Mouse (Mus musculus) heart, adult 2 months (tissue): ENCODE measurements around the gene Dydc2. TPM values are rescaled to one million over a fixed set of nuclear protein-coding genes. Genes with fewer than 3 reads are reported as not detected.

ENCODE experiments used
- DNase-seq, 2 experiments: peaks; one replicate each; pipeline ENCODE4 v3.0.0; 2021
- H3K27ac ChIP-seq: fragments of 200-600 bp; 2 replicates; pipeline ENCODE4 v1.8.1; 2022
- H3K27me3 ChIP-seq: fragments of 200-500 bp; 2 replicates; pipeline ENCODE4 v1.6.1; 2012; ENCODE audit warnings: mild to moderate bottlenecking, low read length, inconsistent platforms, mixed read lengths; ENCODE audit not compliant: control insufficient read depth, insufficient read depth
- H3K36me3 ChIP-seq: fragments of 200-500 bp; 2 replicates; pipeline ENCODE4 v1.6.1; 2012; ENCODE audit warnings: low read length, inconsistent platforms; ENCODE audit not compliant: control insufficient read depth, insufficient read depth
- H3K4me1 ChIP-seq: fragments of 200-500 bp; 2 replicates; pipeline ENCODE4 v1.6.1; 2011; ENCODE audit warnings: low read length; ENCODE audit not compliant: control insufficient read depth, insufficient read depth
- H3K4me3 ChIP-seq: fragments of 200-600 bp; 2 replicates; pipeline ENCODE4 v1.8.1; 2022
- H3K79me2 ChIP-seq: fragments of 200-500 bp; replicated peaks from 2 replicates; pipeline ENCODE4 v1.6.1; 2012; ENCODE audit warnings: mild to moderate bottlenecking, inconsistent platforms, low read length, moderate library complexity, mixed read lengths; ENCODE audit not compliant: control insufficient read depth, insufficient read depth
- H3K9ac ChIP-seq: fragments of 200-500 bp; 2 replicates; pipeline ENCODE4 v1.6.1; 2012; ENCODE audit warnings: low read depth, mild to moderate bottlenecking, control low read depth, inconsistent platforms, low read length, mixed read lengths
- CTCF ChIP-seq: fragments of 200-600 bp; IDR thresholded peaks from 2 replicates; pipeline ENCODE4 v1.8.1; 2022; ENCODE audit warnings: antibody characterized with exemption, mild to moderate bottlenecking, moderate library complexity
- EP300 ChIP-seq: fragments of 200-500 bp; IDR thresholded peaks from 2 replicates; pipeline ENCODE4 v1.6.1; 2011; ENCODE audit warnings: low read depth, low read length, control low read depth; ENCODE audit not compliant: insufficient read depth
- POLR2A ChIP-seq: fragments of 200-500 bp; IDR thresholded peaks from 2 replicates; pipeline ENCODE4 v1.6.1; 2011; ENCODE audit warnings: mild to moderate bottlenecking, low read depth, low read length, control low read depth; ENCODE audit not compliant: insufficient read depth
- WGBS: fragments of 180-500 bp; shearing (Covaris S2); methylation state at CpG from one replicate; pipeline ENCODE4 v1.1.7; 2018; 5-methylcytosine and 5-hydroxymethylcytosine counted together
- intact Hi-C: fragments of 180-260 bp; cut with DNase I; formaldehyde crosslinking; loops from one replicate; pipeline ENCODE4 v1.15.1; 2025
- polyA plus RNA-seq: library from polyadenylated mRNA; depleted of rRNA; stranded (reverse); fragments of >200 nt; gene quantifications from 2 replicates; pipeline ENCODE4 v1.2.3, GENCODE M21; 2012
- total RNA-seq, 2 experiments: library from RNA; stranded (reverse); gene quantifications; 2 replicates each; pipeline ENCODE4 v1.2.3; 2021

The Dydc2 gene
- total and polyA plus RNA-seq, 3 experiments: not detected

GRCm38 (mm10) chr14:41030989-41031513 is 38.0 kb downstream of the Dydc2 start:
- intact Hi-C loops: no loop called here
- Histone ChIP-seq H3K9ac (no peak overlapping the region), H3K27ac (no peak overlapping the region)

DNA sequence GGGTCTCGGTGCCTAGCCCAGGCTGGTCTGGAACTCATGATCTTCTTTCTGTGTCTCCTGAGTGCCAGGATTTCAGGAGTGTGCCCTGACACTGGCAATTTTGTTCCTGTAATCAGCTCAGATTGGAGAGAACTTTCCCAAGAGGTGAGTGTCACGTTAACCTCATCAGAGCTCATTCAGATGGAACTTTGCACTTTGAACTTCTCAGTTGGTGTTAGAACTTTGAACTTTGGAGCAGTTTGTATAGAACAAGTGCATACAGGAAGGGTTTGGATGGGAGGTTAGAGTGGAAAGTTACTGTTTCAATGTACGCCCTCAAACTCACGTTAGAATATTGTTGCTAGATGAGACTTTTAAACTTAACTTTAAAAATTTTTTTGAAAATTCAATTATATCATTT is 39.7 kb downstream of the Dydc2 start:
- intact Hi-C loops: no loop called here
- TF ChIP-seq POLR2A: no peak
- TF ChIP-seq EP300: no peak
- TF ChIP-seq CTCF: no peak
- no peaks in the 10 kb centered on the region for H3K27me3 ChIP-seq
- DNase-seq: no peak
- H3K79me2 ChIP-seq: no peaks in the 10 kb centered on the region
- WGBS: 80% methylated on average over 4 of the region's 4 CpGs
- H3K4me3 ChIP-seq: no peak overlapping the region
- no peaks in the 10 kb centered on the region for H3K36me3 ChIP-seq
- no peak overlapping the region for H3K27ac ChIP-seq
- no peaks in the 10 kb centered on the region for H3K4me1 ChIP-seq
- no peak overlapping the region for H3K9ac ChIP-seq

More at GRCm38 (mm10) chr14:41030989-41031513, 38.0 kb downstream of the Dydc2 start:
- Histone ChIP-seq H3K4me3 (no peak overlapping the region), H3K36me3 (no peaks in the 10 kb centered on the region), H3K4me1 (no peaks in the 10 kb centered on the region), H3K79me2 (no peaks in the 10 kb centered on the region), H3K27me3 (no peaks in the 10 kb centered on the region)
- DNase-seq: no peak
- WGBS: 79% methylated on average over 6 of the region's 6 CpGs
- TF ChIP-seq CTCF: no peak
- TF ChIP-seq POLR2A: no peak
- TF ChIP-seq EP300: no peak

DNA sequence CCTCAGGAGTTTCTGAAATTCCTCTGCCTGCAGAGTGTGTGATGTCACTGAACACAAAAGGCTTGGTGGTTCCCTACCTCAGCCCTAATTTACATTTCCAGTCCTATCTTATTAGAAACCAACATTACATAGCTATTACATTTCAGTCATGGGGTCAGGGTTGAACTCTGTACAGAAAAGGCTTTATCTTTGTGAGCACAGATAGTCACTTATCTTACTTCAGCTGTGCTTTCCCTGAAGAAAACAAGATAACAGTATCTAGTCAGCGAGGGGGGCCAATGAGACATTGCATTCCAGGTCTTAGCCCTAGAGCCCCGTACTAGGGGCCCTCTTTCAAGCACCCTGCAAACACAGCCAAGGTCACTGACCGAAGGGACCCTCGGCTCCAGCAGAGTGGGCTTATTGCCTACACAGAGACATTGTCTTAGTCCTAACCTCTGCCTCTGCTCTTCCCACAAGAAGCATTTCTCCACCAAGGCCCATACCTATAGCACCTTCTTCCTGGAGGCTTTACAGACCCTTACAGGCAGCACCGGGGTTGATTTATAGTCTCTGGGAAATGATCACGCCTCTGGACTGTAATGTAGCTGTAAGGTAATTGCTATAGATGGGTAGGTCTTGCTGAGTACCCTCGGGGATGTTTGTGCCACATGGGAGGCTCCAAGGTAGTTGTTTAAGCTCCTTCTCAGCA is 43.3 kb downstream of the Dydc2 start:
- Histone ChIP-seq H3K36me3 (no peaks in the 10 kb centered on the region), H3K27ac (no peak overlapping the region), H3K79me2 (no peaks in the 10 kb centered on the region), H3K4me3 (no peak overlapping the region), H3K9ac (no peak overlapping the region), H3K4me1 (no peaks in the 10 kb centered on the region), H3K27me3 (no peaks in the 10 kb centered on the region)
- TF ChIP-seq EP300 (no peak), CTCF (no peak), POLR2A (no peak)
- DNase-seq: no peak
- 49% methylated on average over 7 of the region's 7 CpGs for WGBS
- intact Hi-C loops: no loop called here

- no peak overlapping the region for H3K4me3 ChIP-seq
- TF ChIP-seq POLR2A (no peak), EP300 (no peak), CTCF (no peak)
- no peaks in the 10 kb centered on the region for H3K4me1 ChIP-seq
- 87% methylated on average over 2 of the region's 2 CpGs for WGBS
- intact Hi-C loops: no loop called here
- H3K9ac ChIP-seq: no peak overlapping the region
- no peak overlapping the region for H3K27ac ChIP-seq
- no peak for DNase-seq
- H3K27me3 ChIP-seq: no peaks in the 10 kb centered on the region
- no peaks in the 10 kb centered on the region for H3K36me3 ChIP-seq
- no peaks in the 10 kb centered on the region for H3K79me2 ChIP-seq
Measured at GRCm38 (mm10) chr14:41025087-41025486, 43.9 kb downstream of the Dydc2 start.

DNA sequence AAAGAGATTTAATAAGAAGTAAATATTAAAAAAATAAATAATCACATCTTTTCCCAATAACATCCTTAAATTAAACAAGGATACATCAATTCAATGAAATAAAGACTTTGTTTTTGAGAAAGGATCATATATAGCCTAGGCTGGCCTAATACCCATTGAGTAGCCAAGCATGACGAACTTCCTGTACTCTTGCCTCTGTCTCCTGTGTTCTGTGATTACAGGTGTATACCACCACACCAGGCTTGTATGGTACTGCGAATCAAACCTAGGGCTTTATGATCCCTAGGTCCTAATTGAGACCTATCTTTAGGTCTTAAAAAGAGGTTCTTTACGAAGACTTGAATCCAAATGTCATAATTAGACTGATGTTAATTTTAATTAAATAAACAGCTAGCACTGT is 47.8 kb downstream of the Dydc2 start:
- intact Hi-C loops: no loop called here
- no peak for DNase-seq
- 94% methylated on average over 3 of the region's 3 CpGs for WGBS
- Histone ChIP-seq H3K4me3 (no peak overlapping the region), H3K4me1 (no peaks in the 10 kb centered on the region), H3K36me3 (no peaks in the 10 kb centered on the region; the same call in 1 of the 2 replicates), H3K27ac (no peak overlapping the region), H3K27me3 (no peaks in the 10 kb centered on the region), H3K79me2 (no peaks in the 10 kb centered on the region), H3K9ac (no peak overlapping the region)
- TF ChIP-seq CTCF (no peak), POLR2A (no peak), EP300 (no peak)

DNA sequence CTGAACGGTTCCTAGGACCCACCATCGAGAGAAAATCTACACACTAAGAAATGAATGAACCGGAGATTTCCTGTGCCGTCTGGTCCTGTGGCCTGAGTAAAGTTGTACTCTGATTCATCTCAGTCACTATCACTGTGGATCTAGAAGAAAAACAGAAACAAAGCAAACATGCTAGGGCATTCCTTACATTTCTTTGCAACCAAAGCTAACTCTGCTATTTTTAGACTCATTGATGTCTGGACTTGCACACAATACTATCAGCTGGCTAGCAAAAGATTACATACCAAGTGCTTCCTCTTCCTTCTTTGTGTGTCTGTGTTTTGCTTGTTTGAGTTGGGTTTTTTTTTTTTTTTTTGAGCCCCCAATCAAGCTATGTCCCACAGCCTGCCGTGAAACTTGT is 51.5 kb downstream of the Dydc2 start:
- H3K9ac ChIP-seq: no peak overlapping the region
- intact Hi-C loops: no loop called here
- H3K36me3 ChIP-seq: no peaks in the 10 kb centered on the region; the same call in 1 of the 2 replicates
- no peak overlapping the region for H3K27ac ChIP-seq
- DNase-seq: no peak
- H3K4me3 ChIP-seq: no peak overlapping the region
- 9% methylated on average over 5 of the region's 5 CpGs for WGBS
- no peaks in the 10 kb centered on the region for H3K27me3 ChIP-seq
- no peaks in the 10 kb centered on the region for H3K79me2 ChIP-seq
- no peaks in the 10 kb centered on the region; the same call in 1 of the 2 replicates for H3K4me1 ChIP-seq
- TF ChIP-seq POLR2A: no peak
- TF ChIP-seq CTCF: no peak
- TF ChIP-seq EP300: no peak
